Mouse (Mus musculus) MEL (cell line): Measurements from ENCODE around the gene Ccdc167. TPM values are rescaled to one million over a fixed set of nuclear protein-coding genes. Genes with fewer than 3 reads are reported as not detected.
A peak's percentile ranks its signal among the peaks of the same experiment; 100 is the strongest.

ENCODE experiments used
- DNase-seq: peaks from one replicate; pipeline ENCODE4 v3.0.0; 2011; ENCODE audit warnings: low read depth, low spot score
- H3K27ac ChIP-seq: 2 replicates; pipeline ENCODE4 v1.5.1; 2012; ENCODE audit warnings: low read depth, mild to moderate bottlenecking, control low read depth, low read length, moderate library complexity; ENCODE audit not compliant: control insufficient read depth
- H3K27me3 ChIP-seq, 2 experiments: fragments of 150-350 bp in 1 of 2; sonication (generic) in 1 of 2; 2 replicates each; pipeline ENCODE4 v1.6.1; 2012; ENCODE audit warnings: low read length in 2 of 2, mild to moderate bottlenecking in 2 of 2, improper control_type of control experiment in 1 of 2, moderate library complexity in 1 of 2; ENCODE audit not compliant: insufficient read depth in 2 of 2, control insufficient read depth in 1 of 2
- H3K36me3 ChIP-seq, 2 experiments: 2 replicates each; pipeline ENCODE4 v1.6.1; 2012 to 2014; ENCODE audit warnings: low read length in 2 of 2, improper control_type of control experiment in 1 of 2, inconsistent platforms in 1 of 2, mild to moderate bottlenecking in 1 of 2; ENCODE audit not compliant: insufficient read depth in 2 of 2, control insufficient read depth in 1 of 2
- H3K4me1 ChIP-seq, 2 experiments: fragments of 150-350 bp in 1 of 2; sonication (generic) in 1 of 2; 2 replicates each; pipeline ENCODE4 v1.6.1; 2012; ENCODE audit warnings: low read length in 2 of 2, improper control_type of control experiment in 1 of 2, mild to moderate bottlenecking in 1 of 2; ENCODE audit not compliant: insufficient read depth in 2 of 2, control insufficient read depth in 1 of 2
- H3K4me3 ChIP-seq, 2 experiments: fragments of 150-350 bp in 1 of 2; sonication (generic) in 1 of 2; 2 replicates each; pipeline ENCODE4 v1.5.1; 2012; ENCODE audit warnings: low read depth in 2 of 2, low read length in 2 of 2, mild to moderate bottlenecking in 2 of 2, moderate library complexity in 2 of 2, control low read depth in 1 of 2, improper control_type of control experiment in 1 of 2; ENCODE audit not compliant: control insufficient read depth in 1 of 2, insufficient read depth in 1 of 2
- H3K79me2 ChIP-seq: 2 replicates; pipeline ENCODE4 v1.6.1; 2012; ENCODE audit warnings: mild to moderate bottlenecking, low read length, moderate library complexity; ENCODE audit not compliant: control insufficient read depth, poor library complexity, insufficient read depth
- H3K9ac ChIP-seq: 2 replicates; pipeline ENCODE4 v1.6.1; 2012; ENCODE audit warnings: low read depth, mild to moderate bottlenecking, control low read depth, low read length, moderate library complexity; ENCODE audit not compliant: control insufficient read depth, poor library complexity, severe bottlenecking
- H3K9me3 ChIP-seq: fragments of 150-350 bp; sonication (generic); replicated peaks from 2 replicates; pipeline ENCODE4 v1.6.1; 2012; ENCODE audit warnings: mild to moderate bottlenecking, low read length, improper control_type of control experiment, moderate library complexity; ENCODE audit not compliant: insufficient read depth
- CTCF ChIP-seq, 3 experiments: IDR thresholded peaks in 2 of 3; conservative IDR thresholded peaks in 1 of 3; 2 replicates each; pipeline ENCODE4 v1.5.1; 2011 to 2012; ENCODE audit warnings: low read length in 3 of 3, low read depth in 2 of 3, mild to moderate bottlenecking in 2 of 3, improper control_type of control experiment in 1 of 3, inconsistent platforms in 1 of 3, mixed read lengths in 1 of 3, moderate library complexity in 1 of 3; ENCODE audit not compliant: control insufficient read depth in 1 of 3, insufficient read depth in 1 of 3, poor library complexity in 1 of 3, severe bottlenecking in 1 of 3
- E2F4 ChIP-seq: IDR thresholded peaks from 2 replicates; pipeline ENCODE4 v1.6.1; 2011; ENCODE audit warnings: low read depth, low read length, improper control_type of control experiment, borderline replicate concordance
- ETS1 ChIP-seq: IDR thresholded peaks from 2 replicates; pipeline ENCODE4 v1.6.1; 2012; ENCODE audit warnings: low read depth, mild to moderate bottlenecking, inconsistent platforms, low read length, improper control_type of control experiment, moderate library complexity
- GATA1 ChIP-seq: IDR thresholded peaks from 2 replicates; pipeline ENCODE4 v1.6.1; 2011; ENCODE audit warnings: low read depth, low read length, improper control_type of control experiment
- MAFK ChIP-seq: IDR thresholded peaks from 2 replicates; pipeline ENCODE4 v1.6.1; 2011; ENCODE audit warnings: low read depth, mild to moderate bottlenecking, low read length, improper control_type of control experiment, borderline replicate concordance
- MEF2A ChIP-seq: IDR thresholded peaks from 2 replicates; pipeline ENCODE4 v1.6.1; 2014; ENCODE audit warnings: low read depth, mild to moderate bottlenecking, inconsistent platforms, low read length, improper control_type of control experiment; ENCODE audit not compliant: poor library complexity, insufficient replicate concordance, severe bottlenecking; ENCODE audit errors: extremely low read depth
- MXI1 ChIP-seq: IDR thresholded peaks from 2 replicates; pipeline ENCODE4 v1.6.1; 2011; ENCODE audit warnings: mild to moderate bottlenecking, low read depth, low read length, improper control_type of control experiment
- MYC ChIP-seq: IDR thresholded peaks from 2 replicates; pipeline ENCODE4 v1.6.1; 2011; ENCODE audit warnings: low read depth, mild to moderate bottlenecking, low read length, improper control_type of control experiment, moderate library complexity
- POLR2A ChIP-seq, 2 experiments: IDR thresholded peaks; 2 replicates each; pipeline ENCODE4 v1.6.1; 2011 to 2012; ENCODE audit warnings: low read length in 2 of 2, mild to moderate bottlenecking in 2 of 2, control low read depth in 1 of 2, improper control_type of control experiment in 1 of 2, low read depth in 1 of 2, moderate library complexity in 1 of 2; ENCODE audit not compliant: control insufficient read depth in 1 of 2, insufficient read depth in 1 of 2, poor library complexity in 1 of 2
- POLR2AphosphoS5 ChIP-seq: IDR thresholded peaks from 2 replicates; pipeline ENCODE4 v1.6.1; 2012; ENCODE audit warnings: low read depth, borderline replicate concordance, mild to moderate bottlenecking, inconsistent platforms, low read length, moderate library complexity, mixed read lengths
- SMC3 ChIP-seq: IDR thresholded peaks from 2 replicates; pipeline ENCODE4 v1.6.1; 2011; ENCODE audit warnings: low read depth, low read length, improper control_type of control experiment
- UBTF ChIP-seq: IDR thresholded peaks from 2 replicates; pipeline ENCODE4 v1.6.1; 2012; ENCODE audit warnings: low read depth, mild to moderate bottlenecking, inconsistent platforms, low read length, improper control_type of control experiment, moderate library complexity, borderline replicate concordance; ENCODE audit not compliant: insufficient read depth
- ZNF384 ChIP-seq: IDR thresholded peaks from 2 replicates; pipeline ENCODE4 v1.6.1; 2012; ENCODE audit warnings: low read depth, mild to moderate bottlenecking, inconsistent platforms, low read length, improper control_type of control experiment
- polyA plus RNA-seq, 2 experiments: library from polyadenylated mRNA; stranded (reverse) in 1 of 2; unstranded in 1 of 2; fragments of >175 nt in 1 of 2; fragments of >200 nt in 1 of 2; gene quantifications; 2 replicates each; pipeline versions ENCODE4 v1.2.1 to v1.2.4; 2012; ENCODE audit warnings: low replicate concordance in 2 of 2, low read depth in 1 of 2; ENCODE audit not compliant: insufficient read length in 2 of 2, insufficient read depth in 1 of 2, missing spikeins in 1 of 2
- total RNA-seq: library from RNA; depleted of rRNA; stranded (reverse); fragments of 300-350 nt; gene quantifications from 2 replicates; pipeline ENCODE4 v1.2.3, GENCODE M21; 2012

The Ccdc167 gene
- total and polyA plus RNA-seq, 3 experiments: 12.1 to 13.4 TPM; not detected in 1

DNA sequence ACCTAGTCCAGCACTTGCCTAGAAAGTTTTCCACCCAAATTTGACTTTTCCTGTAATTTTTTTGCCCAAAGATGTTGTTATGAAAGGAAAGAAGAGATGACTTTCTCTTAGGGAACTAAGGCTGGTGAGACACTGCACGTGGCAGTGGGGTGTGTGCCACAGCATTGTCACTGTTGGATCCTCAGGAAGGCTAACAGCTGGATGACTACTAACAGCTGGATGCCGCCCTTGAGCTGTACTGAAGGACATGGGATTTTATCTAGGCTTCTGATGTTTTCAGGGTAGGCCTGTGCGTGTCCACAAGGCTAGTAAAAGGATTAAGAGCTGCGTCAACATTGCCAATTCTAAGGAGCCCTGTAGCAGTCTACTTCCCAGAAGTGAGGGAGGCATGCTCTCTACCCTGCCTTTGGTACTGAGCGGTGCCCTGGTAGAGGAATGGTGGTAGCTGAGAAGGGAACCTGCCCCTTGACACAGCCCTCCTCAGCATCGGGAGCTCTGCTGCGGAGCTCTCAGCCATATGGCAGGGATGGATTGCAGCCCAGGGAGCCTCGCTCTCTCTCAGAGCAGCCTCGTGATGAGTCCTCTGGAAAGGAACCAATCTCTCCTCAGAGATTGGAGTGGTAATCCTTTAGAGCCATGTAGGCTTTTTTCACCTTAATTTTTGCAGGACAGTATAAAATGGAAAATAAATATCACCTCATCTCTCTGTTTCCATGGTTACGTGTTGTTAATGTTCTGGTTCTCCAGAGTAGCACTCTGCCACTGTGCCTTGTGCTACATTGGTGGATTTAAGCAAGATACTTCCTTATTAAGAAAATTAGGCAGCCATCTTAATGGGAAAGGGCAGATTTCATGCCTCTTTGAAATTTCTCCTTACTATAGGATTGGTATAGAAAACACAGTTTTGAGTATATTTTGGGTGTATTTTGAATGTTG is 48.5 kb downstream of the Ccdc167 start:
- TF ChIP-seq GATA1: no peak
- TF ChIP-seq MAFK: no peak
- no peak for TF ChIP-seq ETS1
- TF ChIP-seq MYC: no peak
- no peak; the same call in 1 of the 2 replicates for TF ChIP-seq SMC3
- no peak for TF ChIP-seq UBTF
- no peak for TF ChIP-seq POLR2A (IDR thresholded peaks at IDR 0.05; ENCODE audit: control insufficient read depth in 1 of 2, insufficient read depth in 1 of 2, low read depth in 1 of 2, low read length in 2 of 2, poor library complexity in 1 of 2)
- TF ChIP-seq CTCF (IDR thresholded peaks at IDR 0.05 in 2 of 3, conservative IDR thresholded peaks at IDR 0.05 in 1 of 3; ENCODE audit: control insufficient read depth in 1 of 3, insufficient read depth in 1 of 3, low read depth in 2 of 3, low read length in 3 of 3, poor library complexity in 1 of 3, severe bottlenecking in 1 of 3): no peak
- TF ChIP-seq POLR2AphosphoS5: no peak
- no peak for TF ChIP-seq MEF2A
- TF ChIP-seq E2F4: no peak
- Histone ChIP-seq H3K4me1 (peaks cover 10 to 14% of the 10 kb centered on the region in 2 experiments), H3K79me2 (peaks cover 10% of the 10 kb centered on the region; the same call in 1 of the 2 replicates), H3K4me3 (no peak overlapping the region), H3K27me3 (no peaks in the 10 kb centered on the region), H3K9ac (no peak overlapping the region), H3K27ac (no peak overlapping the region), H3K9me3 (no peaks in the 10 kb centered on the region), H3K36me3 (peaks cover 17 to 36% of the 10 kb centered on the region in 2 experiments)
- DNase-seq: peak; percentile 26

DNA sequence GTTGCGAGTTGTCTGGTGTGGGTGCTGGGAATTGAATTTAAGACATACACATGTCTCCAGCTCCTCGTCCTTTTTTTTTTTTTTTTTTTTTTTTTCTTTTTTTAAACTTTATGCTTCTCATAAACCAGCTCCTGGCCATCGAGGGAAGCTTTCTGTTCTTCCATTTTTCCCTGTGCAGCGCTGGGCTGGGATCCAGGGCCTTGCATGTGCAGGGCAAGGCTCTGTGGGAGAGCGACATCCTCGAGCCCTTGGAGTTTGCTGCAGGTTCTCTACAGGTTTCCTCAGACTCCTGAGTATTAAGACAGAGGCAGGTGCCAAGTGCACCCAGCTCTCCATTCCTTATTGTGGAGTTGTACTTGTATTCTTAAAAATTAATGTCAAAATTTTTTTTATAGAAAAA is 54.7 kb downstream of the Ccdc167 start:
- TF ChIP-seq ZNF384: 0 out of 2 replicates have a peak, but pooled peaks have one; percentile 38
- no peak for TF ChIP-seq MXI1
- TF ChIP-seq, all 39 proteins: peak for 1
- H3K9ac ChIP-seq: no peak overlapping the region
- no peaks in the 10 kb centered on the region for H3K27me3 ChIP-seq
- DNase-seq: no peak
- no peak overlapping the region for H3K27ac ChIP-seq
- peaks cover 9 to 25% of the 10 kb centered on the region in 2 experiments for H3K36me3 ChIP-seq
- H3K79me2 ChIP-seq: peaks cover 13% of the 10 kb centered on the region
- H3K9me3 ChIP-seq: no peaks in the 10 kb centered on the region
- no peak overlapping the region for H3K4me3 ChIP-seq
- H3K4me1 ChIP-seq: peaks cover 12 to 21% of the 10 kb centered on the region in 2 experiments
